Mouse (Mus musculus) pancreas, adult 10 weeks (tissue): ENCODE data around the gene 1810010D01Rik. TPM values are rescaled to one million over a fixed set of nuclear protein-coding genes. Genes with fewer than 3 reads are reported as not detected.

Experiments
- polyA plus RNA-seq: library from polyadenylated mRNA; stranded (reverse); fragments of 350-450 nt; fragmentation: Illumina TruSeq; extraction: RNeasy Lipid Tissue Mini Kit (QIAGEN cat#74804); gene quantifications from one replicate; pipeline ENCODE4 v1.2.3, GENCODE M21; 2015; ENCODE audit warnings: low read depth, low replicate concordance; ENCODE audit not compliant: insufficient read depth

1810010D01Rik gene
- polyA plus RNA-seq = 46.6 TPM

GRCm38 (mm10) chr7:145208006-145208405, at the start of gene 1810010D01Rik:
TSS of gene 1810010D01Rik (minus strand) at chr7:145208119.

Other genes starting within 250 kb of the 1810010D01Rik start
- 7.6 TPM for gene Tpcn2, start 75.9 kb upstream of the 1810010D01Rik start, polyA plus RNA-seq
- gene Mrgprf, start 92.7 kb upstream of the 1810010D01Rik start, polyA plus RNA-seq = 4.9 TPM
- not detected for gene Mrgprd, start 106.7 kb upstream of the 1810010D01Rik start, polyA plus RNA-seq